Mouse (Mus musculus) erythroblast, adult 5-6 weeks (primary cell): ENCODE results near the gene Wwc2. TPM values are rescaled to one million over a fixed set of nuclear protein-coding genes. Genes with fewer than 3 reads are reported as not detected.
"Not testable (repeated sequence)": the region's sequence is repeated elsewhere in the genome, so short reads cannot be mapped to it uniquely, and the experiment has no call there.

Experiments used
- ATAC-seq: replicated peaks from 2 replicates; pipeline ENCODE4 v1.8.0; 2016; ENCODE audit warnings: moderate number of reproducible peaks, mild to moderate bottlenecking, moderate TSS enrichment, inconsistent platforms; ENCODE audit not compliant: poor library complexity, low FRiP score, severe bottlenecking
- total RNA-seq, 2 experiments: library from RNA; stranded (forward) in 1 of 2; stranded (reverse) in 1 of 2; fragments of 150-400 nt in 1 of 2; fragments of 200-764, 138-1000 nt in 1 of 2; gene quantifications; 2 replicates each; pipeline versions ENCODE4 v1.2.3 to v1.2.4; 2015 to 2017; ENCODE audit warnings: low replicate concordance in 2 of 2

Wwc2 gene
- total RNA-seq, 2 experiments from 2014 or later, result 0.17 to 1.3 TPM

DNA sequence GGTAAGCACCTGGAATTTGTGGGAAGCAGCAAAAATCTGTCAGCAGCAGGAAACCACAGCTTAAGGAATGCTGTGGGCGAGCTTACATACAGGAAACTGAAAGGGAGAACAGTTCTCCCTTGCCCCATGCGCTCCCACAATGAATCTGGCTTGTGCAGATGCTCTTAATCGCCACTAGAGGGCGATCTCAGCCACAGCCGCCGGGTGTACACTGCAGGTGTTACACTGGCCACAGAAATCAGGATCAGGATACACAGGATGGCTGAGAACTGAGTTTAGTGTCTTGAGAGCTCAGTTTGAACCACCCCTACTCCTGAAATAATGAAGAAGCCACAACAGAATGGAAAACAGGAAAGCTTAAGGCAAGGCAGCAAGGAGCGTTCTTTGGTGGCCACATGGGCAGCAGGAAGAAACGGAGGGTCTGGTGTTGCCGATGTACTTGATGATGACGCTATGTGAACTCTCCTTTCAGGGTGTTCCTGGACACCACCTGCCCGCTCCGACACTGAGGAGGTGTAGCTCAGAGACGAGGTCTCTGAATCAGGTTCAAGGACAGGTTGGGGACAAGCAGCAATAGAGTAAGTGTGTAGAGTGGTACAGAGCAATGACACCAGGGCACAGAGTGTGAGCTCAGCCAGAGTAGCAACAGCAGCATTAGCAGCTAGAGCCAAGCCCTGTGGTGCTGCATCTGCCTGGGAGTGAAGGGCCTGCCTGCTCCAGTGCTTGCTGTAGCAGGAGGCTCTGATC lies 118.2 kb downstream of the Wwc2 start:
- peak; percentile 71; the same call in 1 of the 2 replicates for ATAC-seq

DNA sequence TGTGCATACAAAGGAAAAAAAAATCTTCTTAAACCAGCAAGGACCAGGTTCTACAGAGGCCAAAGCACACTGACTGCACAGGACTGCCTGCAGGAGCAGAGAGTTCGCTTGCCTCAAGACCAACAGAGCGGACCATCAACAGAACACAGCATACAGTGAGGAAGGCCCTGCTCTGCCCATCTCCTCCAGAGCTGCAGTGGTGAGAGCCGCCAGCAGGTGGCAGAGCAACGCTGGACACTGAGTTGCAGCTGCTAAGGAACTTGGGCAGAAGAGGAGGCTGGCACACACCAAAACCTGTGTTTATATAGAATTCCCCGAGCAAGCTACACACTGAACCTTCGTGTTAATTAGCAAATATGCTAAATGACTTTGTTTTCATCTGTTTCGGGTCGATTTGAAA lies 123.7 kb downstream of the Wwc2 start:
- ATAC-seq, result peak; percentile 79

DNA sequence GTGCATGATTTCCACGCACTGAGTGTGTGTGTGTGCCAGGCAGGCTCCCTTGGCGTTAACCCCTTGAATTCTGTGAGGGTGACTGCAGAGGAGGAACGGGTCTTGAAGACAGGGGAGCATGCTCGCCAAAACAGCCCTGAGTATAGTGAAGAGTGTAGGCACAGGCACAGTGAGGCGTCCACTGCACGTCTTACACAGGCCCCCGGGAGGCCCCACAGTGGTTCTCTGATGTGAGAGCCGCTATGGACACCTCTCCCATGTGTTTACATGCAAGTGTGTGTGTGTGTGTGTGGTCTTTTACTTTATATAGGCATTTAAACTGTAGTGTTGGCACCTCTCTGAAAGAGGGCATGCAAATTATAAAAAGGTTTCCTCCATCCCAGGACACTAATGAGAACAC lies 124.2 kb downstream of the Wwc2 start:
- ATAC-seq, result no peak

DNA sequence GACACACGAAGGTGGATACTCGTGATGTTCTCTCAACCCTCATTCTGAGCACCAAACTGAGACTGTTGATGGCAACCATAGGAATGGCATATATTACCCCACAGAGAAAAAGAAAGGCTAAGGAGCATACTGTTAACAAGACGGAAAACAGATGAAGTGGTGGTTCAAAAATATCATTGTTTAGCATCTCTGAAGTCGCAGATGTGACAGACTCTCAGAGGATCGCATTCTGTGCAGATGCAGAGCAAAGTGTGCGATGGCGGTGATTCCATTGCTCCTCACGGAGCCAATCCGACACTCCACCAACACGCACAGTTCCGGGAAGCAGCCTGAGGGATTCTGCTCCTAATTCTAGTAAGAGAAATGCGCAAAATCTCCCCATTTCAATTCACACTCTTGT lies 131.5 kb downstream of the Wwc2 start:
- ATAC-seq, result no peak

DNA sequence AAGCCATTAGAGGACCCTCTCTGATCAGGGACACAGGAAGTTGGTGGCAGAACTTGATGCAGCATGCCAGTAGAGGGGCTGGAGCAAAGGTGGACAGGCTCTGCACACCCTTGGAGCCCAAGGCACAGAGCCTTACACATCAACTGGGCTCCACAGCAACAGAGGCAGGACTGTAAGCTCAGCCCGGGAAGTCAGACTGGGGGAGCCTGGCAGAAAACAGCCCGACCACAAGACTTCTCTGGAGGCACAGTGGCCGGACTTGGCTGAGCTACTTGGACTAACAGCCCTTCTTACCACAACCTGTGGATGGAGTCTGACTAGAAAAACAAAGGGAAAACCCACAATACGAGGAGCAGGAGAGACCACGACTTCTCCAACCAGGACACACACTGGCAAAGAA lies 137.4 kb downstream of the Wwc2 start:
- ATAC-seq, result no peak

DNA sequence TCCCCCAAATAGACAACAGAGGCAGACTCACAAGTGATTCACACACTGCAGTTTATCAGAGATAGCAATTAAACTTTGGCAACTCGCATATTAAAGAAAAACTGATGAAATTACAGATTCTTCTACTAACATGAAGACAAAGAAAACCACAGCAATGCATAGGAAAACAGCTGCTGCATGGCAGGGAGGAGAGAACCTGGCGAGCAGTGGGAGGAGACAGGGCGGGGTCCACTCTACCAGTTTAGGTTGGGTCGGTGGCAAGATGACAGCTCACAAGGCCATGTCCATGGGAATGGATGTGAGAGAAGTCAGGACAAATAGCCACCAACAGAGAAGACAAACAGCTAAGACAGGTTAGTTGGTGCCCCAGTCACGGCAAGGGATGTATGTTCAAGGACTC lies 138.0 kb downstream of the Wwc2 start:
- no peak for ATAC-seq

DNA sequence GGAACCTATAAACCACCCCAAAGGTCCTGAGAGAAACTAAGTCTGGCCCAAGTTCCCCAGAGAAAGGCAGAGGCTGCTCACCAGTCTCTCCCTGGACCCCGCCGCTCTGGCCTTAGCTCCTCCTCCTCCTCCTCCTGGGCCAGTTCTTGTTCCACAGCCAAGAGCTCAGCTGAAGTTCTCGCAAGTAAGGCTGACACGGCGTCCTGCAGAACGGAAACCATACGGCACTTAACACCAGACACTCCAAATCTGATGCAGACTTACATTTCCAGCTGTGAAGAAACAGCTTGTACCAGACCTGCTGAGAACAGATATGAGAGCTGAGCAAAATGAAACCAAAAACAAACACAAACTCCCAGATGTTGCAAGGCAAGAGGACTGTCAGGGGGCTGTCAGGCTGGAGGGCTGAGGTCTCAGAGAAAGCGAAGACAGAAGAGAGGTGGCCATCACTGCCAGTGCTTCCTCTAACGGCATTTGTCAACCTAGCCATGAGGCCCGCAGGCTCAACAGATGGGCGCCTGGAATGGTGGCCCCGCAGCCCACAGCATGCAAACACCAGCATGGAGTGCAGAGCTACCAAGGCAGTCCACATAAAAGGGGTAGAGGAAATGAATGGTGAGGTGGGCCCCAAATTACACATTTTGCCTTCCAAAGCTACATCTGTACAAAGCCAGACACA lies 138.8 kb downstream of the Wwc2 start:
- ATAC-seq, result no peak; the same call in 1 of the 2 replicates

DNA sequence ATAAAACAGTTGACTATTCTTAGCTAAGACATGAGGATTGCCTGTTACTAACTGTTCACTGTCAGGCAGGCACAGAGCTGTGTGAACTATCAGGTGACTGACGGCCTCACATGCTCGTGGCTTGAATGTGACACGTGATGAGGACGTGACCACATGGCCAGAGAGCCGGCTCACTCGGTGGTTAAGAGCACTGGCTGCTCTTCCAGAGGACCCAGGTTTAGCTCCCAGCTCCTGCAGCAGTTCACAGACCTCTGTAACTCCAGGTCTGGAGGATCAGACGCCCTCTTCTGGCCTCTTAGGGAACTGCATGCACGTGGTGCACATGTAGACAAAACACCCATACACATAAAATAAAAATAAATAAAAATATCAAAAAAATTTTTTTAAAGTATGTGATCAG lies 140.9 kb downstream of the Wwc2 start:
- ATAC-seq, result no peak

DNA sequence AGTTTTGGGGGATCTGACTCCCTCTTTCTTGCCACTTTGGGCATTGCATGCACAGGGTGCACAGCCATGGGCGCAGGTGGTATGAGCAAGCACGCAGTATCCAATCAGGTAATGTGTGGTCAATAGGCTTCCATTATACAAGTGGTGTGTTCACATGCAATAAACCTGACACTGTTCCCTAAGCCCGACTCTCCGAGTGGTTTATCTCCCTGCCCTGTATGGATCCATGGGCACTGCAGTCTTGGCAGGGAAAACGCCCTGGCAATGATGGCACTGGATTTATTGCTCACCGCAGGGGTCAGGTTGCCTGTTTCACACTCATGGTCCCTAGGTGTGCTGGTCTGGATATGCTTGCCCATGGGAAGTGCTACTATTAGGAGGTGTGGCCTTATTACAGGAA lies 142.8 kb downstream of the Wwc2 start:
- ATAC-seq, result no peak

DNA sequence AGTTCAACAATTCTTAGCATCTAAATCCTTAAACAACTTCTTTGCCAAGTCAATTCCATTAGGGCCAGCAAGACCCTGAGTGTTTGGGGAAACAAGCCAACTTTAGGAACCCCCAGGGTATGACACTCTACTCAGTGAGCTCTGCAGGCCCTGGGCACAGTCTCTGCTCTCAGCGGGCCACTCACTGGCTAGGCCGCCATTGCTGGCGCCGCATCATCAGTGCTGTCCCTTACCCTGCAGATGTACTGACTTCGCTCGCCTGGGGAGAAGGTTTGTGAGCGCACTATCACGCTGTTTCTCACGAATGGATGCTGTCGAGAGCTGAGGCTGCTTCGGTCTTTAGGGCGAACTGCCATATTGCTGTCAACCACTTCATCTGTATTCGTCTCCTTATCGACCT lies 143.6 kb downstream of the Wwc2 start:
- no peak for ATAC-seq

DNA sequence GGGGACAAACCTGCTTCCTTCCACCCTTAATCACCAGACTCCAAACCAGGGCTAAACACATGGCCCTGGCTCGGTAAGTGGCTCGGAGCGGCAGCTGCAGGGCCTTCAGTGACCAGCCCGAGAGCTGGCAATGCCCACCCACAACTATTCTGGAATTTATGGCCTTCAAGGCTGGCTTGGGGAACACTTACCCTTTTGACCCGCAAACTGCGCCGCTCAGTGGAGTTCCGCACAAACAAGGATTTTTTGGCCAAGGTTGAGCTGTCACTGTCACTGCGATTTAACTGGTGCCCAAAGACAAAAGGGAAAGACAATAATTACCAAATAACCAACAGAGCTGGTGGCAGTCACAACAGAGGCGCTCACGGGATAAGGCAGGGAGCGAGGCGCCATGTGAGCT lies 144.8 kb downstream of the Wwc2 start:
- no peak for ATAC-seq

DNA sequence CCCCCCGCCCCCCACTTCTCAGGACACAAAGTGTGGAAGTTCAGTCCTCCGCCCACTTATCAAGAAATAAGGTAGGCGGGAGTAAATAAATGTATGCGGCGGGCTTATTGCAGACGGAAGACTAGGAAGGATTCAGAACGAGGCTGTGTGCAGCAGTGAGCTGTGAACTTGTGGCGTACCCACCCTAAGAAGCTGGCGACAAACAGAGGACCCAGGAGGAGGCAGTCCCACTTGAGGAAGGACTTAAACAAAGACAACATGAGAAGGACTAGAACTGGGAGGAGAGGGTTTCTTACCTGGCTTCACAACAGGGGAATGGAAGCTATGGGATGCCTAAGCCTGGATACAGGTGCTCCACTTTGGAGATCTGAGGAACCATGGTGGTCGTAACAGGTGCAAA lies 147.1 kb downstream of the Wwc2 start:
- ATAC-seq, result no peak

DNA sequence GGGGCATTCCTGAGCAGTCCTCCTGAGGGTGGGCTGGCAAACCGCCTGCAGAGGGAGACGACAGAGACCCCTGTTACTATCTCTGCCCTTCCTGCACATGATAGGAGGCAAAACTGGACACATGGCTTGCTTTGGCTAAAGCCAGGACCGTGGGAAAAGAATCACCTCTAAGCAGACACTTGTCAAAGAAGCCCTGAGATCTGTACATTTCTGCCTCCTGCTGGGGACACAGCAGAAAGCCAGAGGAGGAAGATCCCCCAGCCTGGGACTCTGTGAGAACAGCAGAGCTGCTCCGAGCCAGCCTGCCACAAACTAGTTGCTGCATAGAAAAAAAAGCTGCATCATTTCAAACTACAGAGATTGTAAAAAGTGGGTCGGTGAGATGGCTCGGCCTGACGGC lies 147.7 kb downstream of the Wwc2 start:
- no peak for ATAC-seq

DNA sequence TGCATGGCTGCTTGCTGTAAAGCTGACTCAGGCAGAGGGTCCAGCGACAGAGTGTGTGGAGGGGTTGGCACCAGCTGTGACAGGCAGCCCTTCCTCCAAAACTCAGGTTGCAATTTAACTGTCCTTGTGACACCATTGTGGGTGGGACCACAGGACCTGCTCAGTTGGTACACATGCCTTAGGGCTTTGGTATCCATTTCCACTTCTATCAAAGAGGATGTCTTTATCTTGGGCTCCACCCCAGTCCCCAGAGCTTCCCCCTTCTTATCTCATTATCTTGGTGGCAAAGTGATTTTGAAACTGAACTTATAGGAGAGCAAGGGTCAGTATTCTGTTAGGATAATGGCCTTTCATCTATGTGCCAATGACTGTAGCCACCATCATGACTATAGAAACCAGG lies 156.8 kb downstream of the Wwc2 start:
- ATAC-seq, result no peak

DNA sequence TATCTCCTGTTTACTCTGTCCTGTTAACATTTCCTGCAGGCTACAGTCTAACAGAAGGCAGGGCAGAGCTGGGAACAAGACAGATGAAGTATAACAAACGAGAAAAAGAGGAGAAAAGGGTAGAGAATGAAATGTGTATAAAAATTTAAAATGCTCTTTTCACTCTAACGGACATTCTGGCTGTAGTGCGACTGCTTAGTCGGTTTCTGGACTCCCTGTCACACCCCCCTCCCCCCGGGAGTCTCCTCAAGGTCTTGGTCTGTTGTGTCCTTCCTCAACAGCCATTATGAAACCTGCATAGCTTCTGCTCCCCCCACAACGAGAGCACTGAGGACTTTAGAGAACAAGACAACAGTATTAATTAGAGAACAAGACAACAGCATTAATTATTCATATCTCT lies 158.1 kb downstream of the Wwc2 start:
- no peak for ATAC-seq

DNA sequence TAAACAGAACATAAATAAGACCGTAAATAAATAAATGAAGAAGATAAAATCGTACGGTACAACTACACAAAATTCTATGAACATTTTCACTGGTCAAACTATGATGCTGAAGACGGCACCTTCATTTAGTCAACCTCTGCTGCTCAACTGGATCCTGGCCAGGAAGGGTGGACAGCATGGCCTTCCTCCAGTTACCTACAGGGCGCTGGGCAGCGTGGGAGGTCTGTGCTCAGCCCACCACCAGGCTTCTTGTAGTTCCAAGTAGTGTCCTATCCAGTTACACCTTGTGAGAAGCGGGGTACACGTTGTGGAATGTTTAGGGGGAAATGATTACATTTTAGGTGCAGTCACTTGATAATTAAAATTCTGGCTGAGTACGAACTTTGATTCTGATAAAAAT lies 163.8 kb downstream of the Wwc2 start:
- no peak for ATAC-seq

DNA sequence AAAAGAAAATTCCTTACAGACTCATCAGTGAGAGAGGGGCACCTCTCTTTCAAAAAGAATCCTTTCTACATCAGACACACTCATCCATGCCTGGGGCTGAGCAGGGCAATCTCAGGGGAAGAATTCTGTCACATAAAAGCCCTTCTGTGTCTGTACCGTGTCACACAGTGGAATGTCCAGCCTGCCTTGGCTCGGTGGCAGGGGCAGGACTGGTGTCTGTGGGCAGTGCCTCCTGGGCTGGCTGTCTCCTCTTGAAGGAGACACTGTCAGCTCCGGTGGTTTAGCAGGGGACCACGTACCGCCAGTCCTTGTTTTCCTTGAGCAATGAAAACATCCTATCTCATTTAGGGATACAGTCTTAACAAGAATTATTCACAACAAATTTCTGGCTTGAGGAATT lies 165.1 kb downstream of the Wwc2 start:
- no peak for ATAC-seq

DNA sequence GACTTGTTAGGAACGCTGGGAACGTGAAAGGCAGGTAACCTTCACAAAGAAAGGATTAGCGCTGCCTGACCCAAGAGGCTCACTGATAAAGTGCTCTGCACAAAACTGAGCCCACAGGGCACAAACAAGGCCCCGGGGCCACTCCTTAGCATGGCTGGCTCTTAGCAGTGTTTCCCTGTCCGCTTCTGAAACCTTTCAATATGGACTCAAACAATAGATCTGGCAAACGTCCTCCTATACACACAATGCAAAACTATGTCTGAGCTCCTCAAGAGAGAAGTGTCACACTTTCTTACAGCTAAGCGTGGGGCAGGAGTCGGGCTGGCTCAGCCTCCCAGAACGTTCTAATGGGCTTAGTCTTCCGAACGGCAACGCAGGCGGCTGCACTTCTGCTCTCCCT lies 166.5 kb downstream of the Wwc2 start, which contains the start of gene Cldn22:
TSS of gene Cldn22 (plus strand) at position 301 of the 400 bp plus-strand sequence.
- ATAC-seq, result no peak

DNA sequence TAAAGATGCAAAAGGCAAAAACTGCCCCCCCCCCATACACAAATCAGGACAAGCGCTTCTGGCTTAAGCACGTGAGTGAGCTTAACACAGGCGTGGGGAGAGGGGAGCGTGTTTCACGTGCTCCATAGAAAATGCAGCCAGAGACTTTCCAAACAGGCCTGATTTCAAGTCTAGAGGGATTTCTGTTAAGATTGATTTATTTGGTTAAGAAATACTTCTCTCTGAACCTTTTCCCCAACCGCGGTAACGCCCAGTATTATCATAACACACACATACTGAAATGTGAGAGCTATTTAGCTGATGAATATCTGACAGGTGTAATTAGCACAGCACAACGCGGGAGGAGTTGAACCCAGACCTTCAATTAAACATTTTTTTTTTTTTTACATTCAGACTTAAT lies 166.9 kb downstream of the Wwc2 start:
- no peak for ATAC-seq

DNA sequence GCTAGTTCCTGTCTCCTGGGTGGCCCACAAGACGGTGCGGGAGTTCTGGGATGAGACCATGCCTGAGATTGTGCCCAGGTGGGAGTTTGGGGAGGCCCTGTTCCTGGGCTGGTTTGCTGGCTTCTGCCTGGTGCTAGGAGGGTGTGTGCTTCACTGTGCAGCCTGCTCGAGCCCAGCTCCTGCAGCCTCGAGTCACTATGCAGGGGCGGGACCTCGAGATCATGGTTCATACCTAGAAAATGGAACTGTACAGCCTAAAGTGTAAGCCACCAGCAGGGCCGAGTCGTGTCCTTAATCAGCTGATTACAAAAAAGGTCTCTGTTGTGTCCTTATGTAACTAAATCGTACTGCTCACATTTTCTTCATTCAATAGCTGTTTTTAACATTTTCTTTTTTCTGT lies 168.2 kb downstream of the Wwc2 start:
- ATAC-seq, result not testable (repeated sequence)

DNA sequence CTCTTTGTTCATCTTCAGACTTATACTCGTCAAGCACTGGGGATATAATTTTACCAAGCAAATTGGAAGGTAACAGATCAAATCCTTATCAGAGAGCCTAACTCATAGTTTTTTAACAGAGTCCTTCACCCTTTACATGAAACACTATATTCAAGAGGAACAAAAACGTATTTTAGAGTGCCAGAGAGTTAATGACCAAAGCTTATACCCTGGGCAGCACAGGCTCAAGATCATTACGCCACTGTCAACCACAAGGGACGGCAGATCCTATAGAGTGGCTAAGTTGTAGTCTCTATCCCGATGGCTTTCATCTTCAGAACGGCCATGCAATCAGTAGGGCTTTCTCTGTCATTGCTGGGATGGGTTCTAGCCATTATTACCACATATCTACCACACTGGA lies 168.9 kb downstream of the Wwc2 start, which contains the start of gene Cldn24:
TSS of gene Cldn24 (plus strand) at position 301 of the 400 bp plus-strand sequence.
- ATAC-seq, result no peak
